Mouse (Mus musculus) stomach, postnatal 0 days (tissue): ENCODE measurements at regions not wholly inside any gene's neighbourhood (a gene's known extent, or its start where the extent isn't known, plus 50 kb on each side); places are given as distances from the start of the nearest gene placed in this dataset.

ENCODE experiments used
- ATAC-seq: fragments of 200-750 bp; cut with Nextera tagmentation; 2 replicates; pipeline ENCODE4 v1.8.0; 2017; ENCODE audit not compliant: low FRiP score, low TSS enrichment
- DNase-seq: peaks from one replicate; pipeline ENCODE4 v3.0.0-alpha.2; 2016; ENCODE audit warnings: low spot score
- H3K27ac ChIP-seq: fragments of 300-500 bp; sonication (generic); replicated peaks from 2 replicates; pipeline ENCODE4 v1.5.1; 2014; ENCODE audit warnings: mild to moderate bottlenecking, control low read depth
- H3K27me3 ChIP-seq: fragments of 300-500 bp; sonication (generic); 2 replicates; pipeline ENCODE4 v1.6.1; 2014; ENCODE audit warnings: low read length; ENCODE audit not compliant: control insufficient read depth, insufficient read depth
- H3K36me3 ChIP-seq: fragments of 300-500 bp; sonication (generic); 2 replicates; pipeline ENCODE4 v1.6.1; 2014; ENCODE audit warnings: low read length, mixed read lengths; ENCODE audit not compliant: control insufficient read depth, insufficient read depth
- H3K4me1 ChIP-seq: fragments of 300-500 bp; sonication (generic); replicated peaks from 2 replicates; pipeline ENCODE4 v1.6.1; 2014; ENCODE audit warnings: antibody characterized with exemption; ENCODE audit not compliant: control insufficient read depth, insufficient read depth
- H3K4me2 ChIP-seq: fragments of 300-500 bp; sonication (generic); replicated peaks from 2 replicates; pipeline ENCODE4 v1.6.1; 2014; ENCODE audit warnings: low read depth, mild to moderate bottlenecking, control low read depth, moderate library complexity
- H3K4me3 ChIP-seq: fragments of 300-500 bp; sonication (generic); 2 replicates; pipeline ENCODE4 v1.5.1; 2014; ENCODE audit warnings: low read depth, low read length, control low read depth
- H3K9ac ChIP-seq: fragments of 300-500 bp; sonication (generic); 2 replicates; pipeline ENCODE4 v1.6.1; 2014; ENCODE audit warnings: mild to moderate bottlenecking, low read length, control low read depth, mixed read lengths
- H3K9me3 ChIP-seq: fragments of 300-500 bp; sonication (generic); 2 replicates; pipeline ENCODE4 v1.6.1; 2016; ENCODE audit warnings: low read length; ENCODE audit not compliant: control insufficient read depth
- CTCF ChIP-seq: IDR thresholded peaks from 2 replicates; pipeline ENCODE4 v1.5.1; 2016; ENCODE audit warnings: antibody characterized with exemption, low read depth, mild to moderate bottlenecking, moderate library complexity
- EP300 ChIP-seq: optimal IDR thresholded peaks from 2 replicates; pipeline ENCODE3; 2016; ENCODE audit warnings: antibody characterized with exemption
- WGBS: fragments of 180-500 bp; shearing (Covaris S2); extraction: QIAGEN DNeasy Blood & Tissue Kit; methylation state at CpG from one replicate; pipeline ENCODE4 v1.1.7; 2014; 5-methylcytosine and 5-hydroxymethylcytosine counted together

GRCm38 (mm10) chr6:31231821-31232220 lies 166.7 kb upstream of the Mkln1 start:
- Histone ChIP-seq H3K4me3 (no peak overlapping the region), H3K27ac (no peak overlapping the region), H3K9me3 (no peaks in the 10 kb centered on the region), H3K9ac (no peak overlapping the region), H3K27me3 (no peaks in the 10 kb centered on the region), H3K36me3 (no peaks in the 10 kb centered on the region), H3K4me1 (no peaks in the 10 kb centered on the region), H3K4me2 (no peak overlapping the region)
- TF ChIP-seq EP300 (no peak), CTCF (no peak)
- DNase-seq = no peak
- 83% methylated on average over 4 of the region's 4 CpGs for WGBS
- ATAC-seq = no peak

- Histone ChIP-seq H3K4me3 (no peak overlapping the region), H3K9me3 (no peaks in the 10 kb centered on the region), H3K4me2 (no peak overlapping the region), H3K36me3 (no peaks in the 10 kb centered on the region), H3K27me3 (no peaks in the 10 kb centered on the region), H3K9ac (no peak overlapping the region), H3K4me1 (no peaks in the 10 kb centered on the region), H3K27ac (no peak overlapping the region)
- DNase-seq = no peak
- ATAC-seq = no peak
- TF ChIP-seq CTCF = no peak
- TF ChIP-seq EP300 = no peak
- WGBS = 68% methylated on average over 18 of the region's 18 CpGs
Observed at GRCm38 (mm10) chr6:31233252-31233993, 165.1 kb upstream of the Mkln1 start.

GRCm38 (mm10) chr6:31240051-31240450 lies 158.5 kb upstream of the Mkln1 start:
- DNase-seq = no peak
- Histone ChIP-seq H3K4me3 (no peak overlapping the region), H3K27me3 (no peaks in the 10 kb centered on the region), H3K27ac (no peak overlapping the region), H3K4me2 (no peak overlapping the region), H3K36me3 (no peaks in the 10 kb centered on the region), H3K9me3 (no peaks in the 10 kb centered on the region), H3K4me1 (no peaks in the 10 kb centered on the region), H3K9ac (no peak overlapping the region)
- WGBS = 14% methylated on average over 9 of the region's 9 CpGs
- no peak for TF ChIP-seq CTCF
- TF ChIP-seq EP300 = no peak
- no peak for ATAC-seq

GRCm38 (mm10) chr6:31250526-31250925 lies 148.0 kb upstream of the Mkln1 start:
- H3K4me1 ChIP-seq = no peaks in the 10 kb centered on the region
- no peak for TF ChIP-seq EP300
- no peak for TF ChIP-seq CTCF
- H3K27me3 ChIP-seq = no peaks in the 10 kb centered on the region
- no peaks in the 10 kb centered on the region for H3K36me3 ChIP-seq
- DNase-seq (no peak), ATAC-seq (no peak)
- no peak overlapping the region for H3K27ac ChIP-seq
- H3K9ac ChIP-seq = no peak overlapping the region
- no peaks in the 10 kb centered on the region for H3K9me3 ChIP-seq
- no peak overlapping the region for H3K4me3 ChIP-seq
- no peak overlapping the region for H3K4me2 ChIP-seq
- WGBS = 64% methylated on average over 2 of the region's 2 CpGs

GRCm38 (mm10) chr6:31253251-31253935 lies 145.1 kb upstream of the Mkln1 start:
- Histone ChIP-seq H3K4me2 (peak overlapping the region; percentile 24; the same call in 1 of the 2 replicates), H3K9me3 (no peaks in the 10 kb centered on the region), H3K4me1 (no peaks in the 10 kb centered on the region), H3K4me3 (no peak overlapping the region), H3K27ac (no peak overlapping the region), H3K9ac (no peak overlapping the region), H3K27me3 (no peaks in the 10 kb centered on the region), H3K36me3 (no peaks in the 10 kb centered on the region)
- DNase-seq = peak; percentile 55
- no peak for TF ChIP-seq CTCF
- TF ChIP-seq EP300 = no peak
- no peak for ATAC-seq
- WGBS = 21% methylated on average over 15 of the region's 15 CpGs
